Mouse (Mus musculus) neural tube, embryonic 12.5 days (tissue): ENCODE measurements around the gene Map2k1. TPM values are rescaled to one million over a fixed set of nuclear protein-coding genes. Genes with fewer than 3 reads are reported as not detected.
"Not testable (repeated sequence)": the region's sequence is repeated elsewhere in the genome, so short reads cannot be mapped to it uniquely, and the experiment has no call there.

ENCODE experiments used
- ATAC-seq: fragments of 200-750 bp; cut with Nextera tagmentation; 2 replicates; pipeline ENCODE4 v1.8.0; 2017; ENCODE audit warnings: low read depth, mild to moderate bottlenecking, moderate TSS enrichment, moderate library complexity; ENCODE audit not compliant: low FRiP score
- H3K27ac ChIP-seq: fragments of 300-500 bp; sonication (generic); 2 replicates; pipeline ENCODE4 v1.5.1; 2016
- H3K27me3 ChIP-seq: fragments of 300-500 bp; sonication (generic); replicated peaks from 2 replicates; pipeline ENCODE4 v1.6.1; 2016; ENCODE audit warnings: mild to moderate bottlenecking
- H3K36me3 ChIP-seq: fragments of 300-500 bp; sonication (generic); 2 replicates; pipeline ENCODE4 v1.6.1; 2016; ENCODE audit warnings: mild to moderate bottlenecking
- H3K4me1 ChIP-seq: fragments of 300-500 bp; sonication (generic); 2 replicates; pipeline ENCODE4 v1.6.1; 2016
- H3K4me2 ChIP-seq: fragments of 300-500 bp; sonication (generic); replicated peaks from 2 replicates; pipeline ENCODE4 v1.6.1; 2016; ENCODE audit warnings: mild to moderate bottlenecking
- H3K4me3 ChIP-seq: fragments of 300-500 bp; sonication (generic); 2 replicates; pipeline ENCODE4 v1.5.1; 2016
- H3K9ac ChIP-seq: fragments of 300-500 bp; sonication (generic); 2 replicates; pipeline ENCODE4 v1.6.1; 2016; ENCODE audit warnings: mild to moderate bottlenecking
- H3K9me3 ChIP-seq: fragments of 300-500 bp; sonication (generic); 2 replicates; pipeline ENCODE4 v1.6.1; 2016; ENCODE audit warnings: mild to moderate bottlenecking
- WGBS: fragments of 180-500 bp; shearing (Covaris S2); methylation state at CpG from one replicate; pipeline ENCODE4 v1.1.7; 2016; 5-methylcytosine and 5-hydroxymethylcytosine counted together
- polyA plus RNA-seq: library from polyadenylated mRNA; unstranded; fragments of >200 nt; fragmentation: Nextera tagmentation; extraction: Ambion mirVana; gene quantifications from 2 replicates; pipeline ENCODE4 v1.2.1, GENCODE M21; 2016

The Map2k1 gene
- polyA plus RNA-seq, 1 experiment from 2014 or later: 64.1 TPM

- H3K9me3 ChIP-seq, H3K36me3 ChIP-seq, H3K27me3 ChIP-seq, H3K4me3 ChIP-seq, H3K27ac ChIP-seq, H3K4me1 ChIP-seq, H3K4me2 ChIP-seq, ATAC-seq, H3K9ac ChIP-seq: not testable (repeated sequence)
- WGBS: 97% methylated on average over 8 of the region's 8 CpGs
Observed at GRCm38 (mm10) chr9:64268836-64269235, 15.4 kb upstream of the Map2k1 start.

GRCm38 (mm10) chr9:64268196-64268595 is 14.8 kb upstream of the Map2k1 start:
- Histone ChIP-seq H3K27ac (no peak overlapping the region), H3K4me3 (no peak overlapping the region), H3K4me2 (no peak overlapping the region), H3K9me3 (no peaks in the 10 kb centered on the region), H3K36me3 (no peaks in the 10 kb centered on the region), H3K9ac (no peak overlapping the region), H3K4me1 (no peaks in the 10 kb centered on the region), H3K27me3 (no peaks in the 10 kb centered on the region)
- ATAC-seq: no peak
- WGBS: 94% methylated on average over 10 of the region's 10 CpGs

- Histone ChIP-seq H3K36me3 (no peaks in the 10 kb centered on the region), H3K9ac (no peak overlapping the region)
- WGBS: 94% methylated on average over 1 of the region's 1 CpGs
Observed at GRCm38 (mm10) chr9:64267231-64267630, 13.8 kb upstream of the Map2k1 start.

GRCm38 (mm10) chr9:64264813-64265212 is 11.4 kb upstream of the Map2k1 start:
- Histone ChIP-seq H3K9ac (no peak overlapping the region), H3K27me3 (no peaks in the 10 kb centered on the region), H3K9me3 (no peaks in the 10 kb centered on the region), H3K4me3 (no peak overlapping the region), H3K36me3 (no peaks in the 10 kb centered on the region), H3K4me1 (no peaks in the 10 kb centered on the region), H3K4me2 (no peak overlapping the region), H3K27ac (no peak overlapping the region)
- ATAC-seq: no peak
- 34% methylated on average over 1 of the region's 1 CpGs for WGBS

More at GRCm38 (mm10) chr9:64267231-64267630, 13.8 kb upstream of the Map2k1 start:
- Histone ChIP-seq H3K27me3 (no peaks in the 10 kb centered on the region), H3K4me1 (no peaks in the 10 kb centered on the region), H3K27ac (no peak overlapping the region), H3K4me3 (no peak overlapping the region), H3K4me2 (no peak overlapping the region), H3K9me3 (no peaks in the 10 kb centered on the region)
- ATAC-seq: no peak

GRCm38 (mm10) chr9:64261023-64261422 is 7.6 kb upstream of the Map2k1 start:
- no peaks in the 10 kb centered on the region for H3K4me1 ChIP-seq
- no peak overlapping the region for H3K9ac ChIP-seq
- H3K4me3 ChIP-seq: no peak overlapping the region
- H3K36me3 ChIP-seq: no peaks in the 10 kb centered on the region
- H3K27ac ChIP-seq: no peak overlapping the region
- H3K9me3 ChIP-seq: no peaks in the 10 kb centered on the region
- H3K4me2 ChIP-seq: no peak overlapping the region
- 91% methylated on average over 4 of the region's 4 CpGs for whole genome bisulfite sequencing
- no peak for ATAC-seq
- H3K27me3 ChIP-seq: no peaks in the 10 kb centered on the region

GRCm38 (mm10) chr9:64259906-64260305 is 6.5 kb upstream of the Map2k1 start:
- Histone ChIP-seq H3K9ac (no peak overlapping the region), H3K4me2 (no peak overlapping the region), H3K4me3 (no peak overlapping the region), H3K36me3 (no peaks in the 10 kb centered on the region), H3K9me3 (no peaks in the 10 kb centered on the region), H3K27ac (no peak overlapping the region), H3K4me1 (no peaks in the 10 kb centered on the region), H3K27me3 (no peaks in the 10 kb centered on the region)
- 90% methylated on average over 5 of the region's 5 CpGs for WGBS
- no peak for ATAC-seq

- Histone ChIP-seq H3K9me3 (no peaks in the 10 kb centered on the region), H3K4me3 (no peak overlapping the region), H3K27me3 (no peaks in the 10 kb centered on the region), H3K4me2 (no peak overlapping the region), H3K9ac (no peak overlapping the region), H3K36me3 (no peaks in the 10 kb centered on the region), H3K27ac (no peak overlapping the region), H3K4me1 (peaks cover 13% of the 10 kb centered on the region)
- ATAC-seq: no peak
- WGBS: 92% methylated on average over 3 of the region's 3 CpGs
Observed at GRCm38 (mm10) chr9:64256204-64256603, 2.8 kb upstream of the Map2k1 start.

- Histone ChIP-seq H3K4me1 (peaks cover 13% of the 10 kb centered on the region), H3K4me2 (no peak overlapping the region), H3K27ac (no peak overlapping the region), H3K27me3 (no peaks in the 10 kb centered on the region), H3K36me3 (no peaks in the 10 kb centered on the region), H3K9ac (no peak overlapping the region), H3K4me3 (no peak overlapping the region), H3K9me3 (no peaks in the 10 kb centered on the region)
- 82% methylated on average over 3 of the region's 3 CpGs for WGBS
- ATAC-seq: no peak
Observed at GRCm38 (mm10) chr9:64255422-64255821, 2.0 kb upstream of the Map2k1 start.

- Histone ChIP-seq H3K4me1 (peaks cover 13% of the 10 kb centered on the region), H3K27me3 (no peaks in the 10 kb centered on the region), H3K27ac (no peak overlapping the region), H3K4me2 (peak overlapping the region; percentile 87), H3K36me3 (no peaks in the 10 kb centered on the region), H3K9ac (peak overlapping the region; percentile 79), H3K4me3 (peak overlapping the region; percentile 90), H3K9me3 (no peaks in the 10 kb centered on the region)
- ATAC-seq: 0 out of 2 replicates have a peak, but pooled peaks have one; percentile 8
- WGBS: 0% methylated on average over 16 of the region's 16 CpGs
Observed at GRCm38 (mm10) chr9:64252591-64253020, 825 bp downstream of the Map2k1 start.

GRCm38 (mm10) chr9:64250111-64250730 is 3.2 kb downstream of the Map2k1 start:
- Histone ChIP-seq H3K4me1 (peaks cover 13% of the 10 kb centered on the region), H3K36me3 (no peaks in the 10 kb centered on the region), H3K27ac (no peak overlapping the region), H3K4me3 (no peak overlapping the region), H3K9me3 (no peaks in the 10 kb centered on the region), H3K27me3 (no peaks in the 10 kb centered on the region), H3K9ac (no peak overlapping the region), H3K4me2 (no peak overlapping the region)
- ATAC-seq: no peak

- H3K9ac ChIP-seq: no peak overlapping the region
- H3K4me1 ChIP-seq: peaks cover 13% of the 10 kb centered on the region
- H3K27me3 ChIP-seq: no peaks in the 10 kb centered on the region
- no peak overlapping the region for H3K27ac ChIP-seq
- H3K36me3 ChIP-seq: no peaks in the 10 kb centered on the region
- no peak overlapping the region for H3K4me2 ChIP-seq
- H3K9me3 ChIP-seq: no peaks in the 10 kb centered on the region
- H3K4me3 ChIP-seq: no peak overlapping the region
- no peak for ATAC-seq
- WGBS: 88% methylated on average over 1 of the region's 1 CpGs
Observed at GRCm38 (mm10) chr9:64249371-64249770, 4.1 kb downstream of the Map2k1 start.

- 84% methylated on average over 6 of the region's 6 CpGs for WGBS
- Histone ChIP-seq H3K4me2 (no peak overlapping the region), H3K9ac (no peak overlapping the region), H3K9me3 (no peaks in the 10 kb centered on the region), H3K27ac (no peak overlapping the region), H3K36me3 (no peaks in the 10 kb centered on the region), H3K4me1 (peaks cover 6% of the 10 kb centered on the region), H3K4me3 (no peak overlapping the region), H3K27me3 (no peaks in the 10 kb centered on the region)
- no peak for ATAC-seq
Observed at GRCm38 (mm10) chr9:64242381-64242831, 11.0 kb downstream of the Map2k1 start.

- no peaks in the 10 kb centered on the region for H3K36me3 ChIP-seq
- H3K27ac ChIP-seq: no peak overlapping the region
- H3K9ac ChIP-seq: no peak overlapping the region
- H3K27me3 ChIP-seq: no peaks in the 10 kb centered on the region
- no peaks in the 10 kb centered on the region for H3K9me3 ChIP-seq
- peaks cover 6% of the 10 kb centered on the region for H3K4me1 ChIP-seq
- no peak for ATAC-seq
- peak overlapping the region; percentile 24 for H3K4me2 ChIP-seq
- WGBS: 50% methylated on average over 8 of the region's 8 CpGs
- no peak overlapping the region for H3K4me3 ChIP-seq
Observed at GRCm38 (mm10) chr9:64240681-64241080, 12.8 kb downstream of the Map2k1 start.
